9 mouse cellular contexts compared by ENCODE assay signal in genomic region chr4:95385552-95385951, GRCm38 (mm10).
DNase-seq lines count a peak whose midpoint lies in the region; ATAC-seq and TF ChIP-seq lines count a peak whose summit lies in the region.
"Had no signal": no experiment of that assay in that cellular context is flagged by ENCODE, and none has a peak within 500 bp of the region (broad histone marks: within the 10 kb centered on the region; RNA-seq: fewer than 3 reads in every experiment).

No protein-coding gene starts in this region.

- H3K27ac ChIP-seq in kidney, adult 2 months (ENCODE audit: insufficient read depth, low read depth, low read length): 0 out of 2 replicates have a peak overlapping the region, but pooled peaks have one; percentile 7
- H3K27ac ChIP-seq in liver, embryonic 16.5 days (ENCODE audit: low read length): no peak overlapping the region; the same call in 1 of the 2 replicates
- peak overlapping the region; percentile 49; the same call in 1 of the 2 replicates for H3K27ac ChIP-seq in stomach, embryonic 16.5 days (ENCODE audit: low read length)

- TF ChIP-seq POLR2A in kidney, adult 2 months (IDR thresholded peaks at IDR 0.05; ENCODE audit: low read depth, low read length): no peak

- DNase-seq in heart, adult 11 months: peak; percentile 95
- no peak for DNase-seq in heart, postnatal 25 days (ENCODE audit: low spot score)
- DNase-seq in kidney, adult 2 months: peak; percentile 67
- DNase-seq in left cerebral cortex, adult 11 months (ENCODE audit: low spot score): no peak
- DNase-seq in spleen, adult 12 weeks (ENCODE audit: low spot score): no peak
- DNase-seq: cerebellum, adult 2 months had no signal

- H3K9me3 ChIP-seq in liver, embryonic 16.5 days (replicated peaks; ENCODE audit: control insufficient read depth, low read length): no peaks in the 10 kb centered on the region
- H3K9me3 ChIP-seq in stomach, embryonic 16.5 days (replicated peaks; ENCODE audit: control insufficient read depth, low read length): no peaks in the 10 kb centered on the region

- H3K4me2 ChIP-seq in liver, embryonic 16.5 days (ENCODE audit: low read depth, low read length): 0 out of 2 replicates have a peak overlapping the region, but pooled peaks have one; percentile 6
- H3K4me2 ChIP-seq in stomach, embryonic 16.5 days (ENCODE audit: low read depth, low read length): no peak overlapping the region

- ATAC-seq in liver, embryonic 16.5 days (ENCODE audit: low read depth): peak; percentile 84
- ATAC-seq in stomach, embryonic 16.5 days (ENCODE audit: insufficient read depth, low FRiP score): no peak
- no peak; the same call in 1 of the 2 replicates for ATAC-seq in granulocyte monocyte progenitor cell, adult 5-6 weeks (replicated peaks; ENCODE audit: poor library complexity, severe bottlenecking)

- no peaks in the 10 kb centered on the region for H3K27me3 ChIP-seq in kidney, adult 2 months (replicated peaks; ENCODE audit: control insufficient read depth, insufficient read depth, low read length)
- H3K27me3 ChIP-seq in liver, embryonic 16.5 days (ENCODE audit: control insufficient read depth, insufficient read depth, low read depth, low read length): no peaks in the 10 kb centered on the region
- H3K27me3 ChIP-seq in stomach, embryonic 16.5 days (ENCODE audit: control insufficient read depth, insufficient read depth, low read length): no peaks in the 10 kb centered on the region

- intact Hi-C loops in heart, postnatal 25 days (cut with DNase I): loop anchor here (5.0 kb wide), 2 partner anchors 82 to 333 kb away; partner anchors contain the start of gene Jun

- H3K4me1 ChIP-seq in kidney, adult 2 months (ENCODE audit: control insufficient read depth, insufficient read depth, low read length): peaks cover 18% of the 10 kb centered on the region; the same call in 1 of the 2 replicates
- H3K4me1 ChIP-seq in liver, embryonic 16.5 days (ENCODE audit: control insufficient read depth, low read depth, low read length): peaks cover 6% of the 10 kb centered on the region
- peaks cover 24% of the 10 kb centered on the region for H3K4me1 ChIP-seq in stomach, embryonic 16.5 days (ENCODE audit: control insufficient read depth, insufficient read depth, low read length)

- no peak overlapping the region for H3K4me3 ChIP-seq in kidney, adult 2 months (ENCODE audit: insufficient read depth, low read depth, low read length)
- no peak overlapping the region for H3K4me3 ChIP-seq in liver, embryonic 16.5 days (ENCODE audit: low read depth, low read length)
- H3K4me3 ChIP-seq in stomach, embryonic 16.5 days (replicated peaks; ENCODE audit: low read length): no peak overlapping the region

- 31% methylated on average over 7 of the region's 7 CpGs for WGBS in kidney, adult 2 months
- WGBS in liver, embryonic 16.5 days (ENCODE audit: insufficient replicate concordance): 16% methylated on average over 7 of the region's 7 CpGs
- 19% methylated on average over 7 of the region's 7 CpGs for WGBS in stomach, embryonic 16.5 days

- no peak for TF ChIP-seq CTCF in kidney, adult 2 months (conservative IDR thresholded peaks at IDR 0.05; ENCODE audit: insufficient read depth, insufficient read length, low read depth, low read length)

- no peak overlapping the region for H3K9ac ChIP-seq in liver, embryonic 16.5 days (ENCODE audit: low read depth, low read length)
- no peak overlapping the region for H3K9ac ChIP-seq in stomach, embryonic 16.5 days (ENCODE audit: low read length)

- no peaks in the 10 kb centered on the region for H3K36me3 ChIP-seq in kidney, adult 2 months (ENCODE audit: control insufficient read depth, insufficient read depth, low read length)
- no peaks in the 10 kb centered on the region for H3K36me3 ChIP-seq in liver, embryonic 16.5 days (ENCODE audit: control insufficient read depth, insufficient read depth)
- H3K36me3 ChIP-seq in stomach, embryonic 16.5 days (ENCODE audit: control insufficient read depth, insufficient read depth, low read length): no peaks in the 10 kb centered on the region

Comparison
In these comparisons a context has a peak if more than half of its experiments do, and no peak if none do; other contexts are left out.
1. DNase-seq: peak in heart, adult 11 months (single experiment) and kidney, adult 2 months (single experiment); none in heart, postnatal 25 days (single experiment), left cerebral cortex, adult 11 months (single experiment) and spleen, adult 12 weeks (single experiment).